Mouse (Mus musculus) forebrain, embryonic 11.5 days (tissue): ENCODE data around the gene Hnrnph3. TPM values are rescaled to one million over a fixed set of nuclear protein-coding genes. Genes with fewer than 3 reads are reported as not detected.

Experiments
- polyA plus RNA-seq: library from polyadenylated mRNA; unstranded; fragments of >200 nt; fragmentation: Nextera tagmentation; extraction: Ambion mirVana; gene quantifications from 2 replicates; pipeline ENCODE4 v1.2.1, GENCODE M21; 2014

Gene Hnrnph3
- polyA plus RNA-seq, 1 experiment from 2014 or later: 161 TPM

Other genes starting within 250 kb of the Hnrnph3 start
- gene Ccar1, start 231.9 kb downstream of the Hnrnph3 start, polyA plus RNA-seq: 179 and 186 TPM in 2 replicates
- gene Tet1, start 115.2 kb downstream of the Hnrnph3 start, polyA plus RNA-seq: 37.8 and 39.7 TPM in 2 replicates
- 12.6 TPM in 2 replicates for gene Slc25a16, start 103.6 kb downstream of the Hnrnph3 start, polyA plus RNA-seq
- 31.6 and 33.1 TPM in 2 replicates for gene Dna2, start 77.2 kb downstream of the Hnrnph3 start, polyA plus RNA-seq
- 22.7 and 27.1 TPM in 2 replicates for gene Rufy2, start 44.0 kb downstream of the Hnrnph3 start, polyA plus RNA-seq
- gene Pbld2, start 98 bp upstream of the Hnrnph3 start, polyA plus RNA-seq: 0.88 and 0.89 TPM in 2 replicates
- gene Pbld1, start 35.9 kb upstream of the Hnrnph3 start, polyA plus RNA-seq: 1.6 and 1.8 TPM in 2 replicates
- gene Atoh7, start 75.4 kb upstream of the Hnrnph3 start, polyA plus RNA-seq: 1.1 TPM in 2 replicates
- gene Mypn, start 179.7 kb upstream of the Hnrnph3 start, polyA plus RNA-seq: not detected in 2 replicates
- 51.0 and 55.3 TPM in 2 replicates for gene Herc4, start 219.6 kb upstream of the Hnrnph3 start, polyA plus RNA-seq